Mouse (Mus musculus) liver, embryonic 16.5 days (tissue): Measurements from ENCODE around the gene Ankrd33. TPM values are rescaled to one million over a fixed set of nuclear protein-coding genes. Genes with fewer than 3 reads are reported as not detected.

Source experiments
- ATAC-seq: fragments of 200-750 bp; cut with Nextera tagmentation; 2 replicates; pipeline ENCODE4 v1.8.0; 2017; ENCODE audit warnings: low read depth, mild to moderate bottlenecking, moderate number of reproducible peaks, moderate library complexity
- H3K27ac ChIP-seq: fragments of 300-500 bp; sonication (generic); 2 replicates; pipeline ENCODE4 v1.5.1; 2014; ENCODE audit warnings: mild to moderate bottlenecking, low read length
- H3K27me3 ChIP-seq: fragments of 300-500 bp; sonication (generic); 2 replicates; pipeline ENCODE4 v1.6.1; 2014; ENCODE audit warnings: low read depth, low read length, mixed read lengths; ENCODE audit not compliant: control insufficient read depth, insufficient read depth
- H3K36me3 ChIP-seq: fragments of 300-500 bp; sonication (generic); 2 replicates; pipeline ENCODE4 v1.6.1; 2014; ENCODE audit warnings: mild to moderate bottlenecking; ENCODE audit not compliant: control insufficient read depth, insufficient read depth
- H3K4me1 ChIP-seq: fragments of 300-500 bp; sonication (generic); 2 replicates; pipeline ENCODE4 v1.6.1; 2014; ENCODE audit warnings: low read depth, low read length, mixed read lengths; ENCODE audit not compliant: control insufficient read depth
- H3K4me2 ChIP-seq: fragments of 300-500 bp; sonication (generic); 2 replicates; pipeline ENCODE4 v1.6.1; 2014; ENCODE audit warnings: low read depth, low read length, mixed read lengths
- H3K4me3 ChIP-seq: fragments of 300-500 bp; sonication (generic); 2 replicates; pipeline ENCODE4 v1.5.1; 2014; ENCODE audit warnings: low read depth, mild to moderate bottlenecking, low read length
- H3K9ac ChIP-seq: fragments of 300-500 bp; sonication (generic); 2 replicates; pipeline ENCODE4 v1.6.1; 2014; ENCODE audit warnings: low read depth, low read length
- H3K9me3 ChIP-seq: fragments of 300-500 bp; sonication (generic); replicated peaks from 2 replicates; pipeline ENCODE4 v1.6.1; 2016; ENCODE audit warnings: low read length; ENCODE audit not compliant: control insufficient read depth
- WGBS: fragments of 180-500 bp; shearing (Covaris S2); extraction: QIAGEN DNeasy Blood & Tissue Kit; methylation state at CpG from one replicate; pipeline ENCODE4 v1.1.7; 2014; ENCODE audit not compliant: insufficient replicate concordance; 5-methylcytosine and 5-hydroxymethylcytosine counted together
- polyA plus RNA-seq: library from polyadenylated mRNA; unstranded; fragments of >200 nt; fragmentation: Nextera tagmentation; extraction: Ambion mirVana; gene quantifications from 2 replicates; pipeline ENCODE4 v1.2.1, GENCODE M21; 2015

Ankrd33 gene
- polyA plus RNA-seq, 1 experiment from 2014 or later: not detected

DNA sequence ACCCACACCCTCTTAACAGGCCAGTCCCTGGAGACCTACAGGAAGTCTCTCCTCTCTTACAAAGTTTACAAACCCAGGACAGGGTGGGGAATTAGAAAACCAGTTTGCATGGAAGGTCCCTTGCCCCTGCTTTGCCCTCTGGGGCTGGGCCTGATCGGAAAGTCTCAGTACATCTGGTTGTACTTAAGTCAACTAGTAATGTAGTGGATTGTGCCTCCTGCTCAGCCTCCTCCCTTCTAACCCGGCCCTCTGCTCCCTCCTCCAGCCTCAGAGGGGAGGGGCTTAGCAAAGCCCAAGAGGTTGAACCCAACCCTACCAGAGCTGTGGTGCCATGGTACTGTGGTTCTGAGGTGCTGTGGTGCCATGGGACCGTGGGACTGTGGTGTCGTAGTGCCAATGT lies 33.3 kb upstream of the Ankrd33 start:
- Histone ChIP-seq H3K4me3 (no peak overlapping the region), H3K27ac (no peak overlapping the region), H3K36me3 (no peaks in the 10 kb centered on the region), H3K4me1 (no peaks in the 10 kb centered on the region; the same call in 1 of the 2 replicates), H3K27me3 (peaks cover 26% of the 10 kb centered on the region), H3K4me2 (no peak overlapping the region), H3K9ac (no peak overlapping the region), H3K9me3 (no peaks in the 10 kb centered on the region)
- 35% methylated on average over 4 of the region's 4 CpGs for whole genome bisulfite sequencing
- no peak for ATAC-seq

DNA sequence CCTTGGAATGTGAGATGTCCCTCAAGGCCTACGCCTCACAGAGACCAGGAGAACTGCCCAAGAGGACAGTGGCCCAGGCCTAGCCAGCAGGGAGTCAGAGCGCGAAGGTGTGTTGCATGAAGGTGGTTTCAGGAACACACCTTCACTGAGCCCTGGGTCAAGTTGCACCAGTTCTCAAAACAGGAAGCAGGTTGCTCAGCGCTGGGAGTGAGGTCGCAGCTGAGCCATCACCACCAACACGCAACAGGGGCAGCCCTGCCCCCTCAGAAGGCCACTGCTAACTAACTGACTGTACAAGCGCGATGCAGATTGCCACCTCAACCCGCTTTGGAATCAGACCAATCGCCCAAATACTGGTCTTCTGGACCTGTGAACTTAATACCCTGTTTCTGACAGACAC lies 31.1 kb upstream of the Ankrd33 start:
- no peaks in the 10 kb centered on the region; the same call in 1 of the 2 replicates for H3K4me1 ChIP-seq
- H3K9ac ChIP-seq: no peak overlapping the region
- H3K4me2 ChIP-seq: no peak overlapping the region
- no peak for ATAC-seq
- no peak overlapping the region for H3K4me3 ChIP-seq
- no peak overlapping the region for H3K27ac ChIP-seq
- 43% methylated on average over 10 of the region's 10 CpGs for WGBS
- H3K36me3 ChIP-seq: no peaks in the 10 kb centered on the region
- H3K27me3 ChIP-seq: peaks cover 3% of the 10 kb centered on the region
- H3K9me3 ChIP-seq: no peaks in the 10 kb centered on the region

DNA sequence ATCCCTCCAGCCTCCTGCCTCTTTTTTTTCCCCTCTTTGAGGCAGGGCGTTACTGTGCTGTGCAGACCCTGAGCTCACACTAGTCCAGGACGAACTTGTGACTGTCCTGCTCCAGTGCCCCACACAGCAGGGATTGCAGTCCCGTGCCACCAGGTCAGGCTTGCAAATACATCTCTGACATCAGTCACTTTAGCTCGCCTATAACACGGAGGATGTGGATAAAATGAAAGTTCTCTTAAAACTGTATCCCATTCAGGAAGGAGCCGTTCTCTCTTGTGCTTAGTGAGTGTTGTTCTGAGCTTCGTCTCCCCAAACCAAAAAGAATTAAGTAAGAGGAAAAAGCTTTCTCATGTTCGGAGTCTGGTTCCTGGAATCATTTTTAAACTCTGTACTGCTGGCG lies 29.1 kb upstream of the Ankrd33 start:
- Histone ChIP-seq H3K9me3 (no peaks in the 10 kb centered on the region), H3K4me3 (no peak overlapping the region), H3K4me2 (no peak overlapping the region), H3K27ac (no peak overlapping the region), H3K27me3 (no peaks in the 10 kb centered on the region), H3K9ac (no peak overlapping the region), H3K4me1 (no peaks in the 10 kb centered on the region; the same call in 1 of the 2 replicates), H3K36me3 (no peaks in the 10 kb centered on the region)
- 56% methylated on average over 9 of the region's 9 CpGs for WGBS
- no peak for ATAC-seq

DNA sequence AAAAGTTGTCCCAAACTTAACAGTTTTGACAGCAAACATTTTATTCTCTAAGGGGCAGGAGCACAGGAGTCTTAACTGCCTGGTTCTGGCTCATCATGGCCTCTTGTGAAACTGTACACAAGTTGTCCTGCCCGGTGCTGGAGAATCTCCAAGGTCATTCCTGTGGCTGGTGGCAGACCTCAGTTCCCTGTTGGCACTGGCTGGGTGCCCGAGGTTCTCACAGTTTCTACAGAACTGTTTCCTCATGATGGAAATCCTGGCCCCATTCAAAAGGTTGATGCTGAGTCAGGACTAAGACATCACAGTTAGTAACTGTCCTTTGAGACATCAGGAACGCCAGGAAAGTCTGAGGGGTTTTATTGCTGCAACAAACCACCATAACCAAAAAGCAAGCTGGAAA lies 28.6 kb upstream of the Ankrd33 start:
- Histone ChIP-seq H3K36me3 (no peaks in the 10 kb centered on the region), H3K27me3 (no peaks in the 10 kb centered on the region), H3K9ac (no peak overlapping the region), H3K4me3 (no peak overlapping the region), H3K9me3 (no peaks in the 10 kb centered on the region), H3K4me2 (no peak overlapping the region), H3K4me1 (no peaks in the 10 kb centered on the region), H3K27ac (no peak overlapping the region)
- ATAC-seq: no peak
- WGBS: 45% methylated on average over 3 of the region's 3 CpGs

DNA sequence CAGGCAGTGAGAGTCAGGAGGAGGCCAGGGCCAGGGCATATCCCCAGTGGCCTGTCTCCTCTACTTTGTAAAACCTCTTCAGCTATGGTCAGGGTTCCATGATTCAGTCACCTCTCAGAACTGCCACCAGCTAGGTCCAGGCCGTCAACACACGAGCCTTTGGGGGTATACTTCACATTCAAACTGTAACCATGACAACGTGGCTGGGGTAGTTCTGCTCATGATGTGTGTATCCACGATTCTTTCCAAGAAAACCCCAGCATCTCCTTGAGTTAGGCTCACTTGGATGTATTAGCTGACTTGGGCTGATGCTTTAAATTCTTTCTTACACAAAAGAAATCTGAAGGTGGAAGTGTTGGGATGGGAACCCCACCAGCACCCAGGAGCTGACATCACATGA lies 27.3 kb upstream of the Ankrd33 start:
- ATAC-seq: no peak
- H3K4me3 ChIP-seq: no peak overlapping the region
- H3K4me1 ChIP-seq: peaks cover 6% of the 10 kb centered on the region
- H3K4me2 ChIP-seq: no peak overlapping the region
- no peak overlapping the region for H3K27ac ChIP-seq
- no peaks in the 10 kb centered on the region for H3K36me3 ChIP-seq
- no peaks in the 10 kb centered on the region for H3K27me3 ChIP-seq
- H3K9ac ChIP-seq: no peak overlapping the region
- H3K9me3 ChIP-seq: no peaks in the 10 kb centered on the region
- WGBS: 54% methylated on average over 4 of the region's 4 CpGs

DNA sequence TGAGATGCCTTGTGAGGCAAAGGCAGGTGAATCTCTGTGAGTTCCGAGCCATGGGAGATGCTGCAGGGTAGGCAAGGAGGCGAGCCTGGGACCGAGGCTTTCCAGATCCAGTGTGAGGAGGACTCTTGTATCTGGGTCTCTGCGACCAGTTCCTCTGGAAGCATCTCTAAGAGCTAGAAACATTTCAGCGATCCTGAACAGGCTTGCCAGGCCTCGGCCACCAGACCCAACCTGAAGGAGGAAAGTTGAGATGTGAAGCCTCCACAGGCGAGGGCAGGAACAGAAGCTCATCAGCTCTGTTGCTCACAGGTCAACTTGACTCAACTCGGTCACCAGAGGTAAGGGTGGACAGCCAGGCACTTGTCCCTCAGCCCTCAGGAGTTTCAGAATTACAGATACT lies 24.0 kb upstream of the Ankrd33 start:
- Histone ChIP-seq H3K36me3 (no peaks in the 10 kb centered on the region), H3K27ac (no peak overlapping the region), H3K4me1 (peaks cover 6% of the 10 kb centered on the region), H3K4me2 (no peak overlapping the region), H3K4me3 (no peak overlapping the region), H3K9ac (no peak overlapping the region), H3K9me3 (no peaks in the 10 kb centered on the region), H3K27me3 (no peaks in the 10 kb centered on the region)
- no peak for ATAC-seq
- 60% methylated on average over 8 of the region's 8 CpGs for WGBS

DNA sequence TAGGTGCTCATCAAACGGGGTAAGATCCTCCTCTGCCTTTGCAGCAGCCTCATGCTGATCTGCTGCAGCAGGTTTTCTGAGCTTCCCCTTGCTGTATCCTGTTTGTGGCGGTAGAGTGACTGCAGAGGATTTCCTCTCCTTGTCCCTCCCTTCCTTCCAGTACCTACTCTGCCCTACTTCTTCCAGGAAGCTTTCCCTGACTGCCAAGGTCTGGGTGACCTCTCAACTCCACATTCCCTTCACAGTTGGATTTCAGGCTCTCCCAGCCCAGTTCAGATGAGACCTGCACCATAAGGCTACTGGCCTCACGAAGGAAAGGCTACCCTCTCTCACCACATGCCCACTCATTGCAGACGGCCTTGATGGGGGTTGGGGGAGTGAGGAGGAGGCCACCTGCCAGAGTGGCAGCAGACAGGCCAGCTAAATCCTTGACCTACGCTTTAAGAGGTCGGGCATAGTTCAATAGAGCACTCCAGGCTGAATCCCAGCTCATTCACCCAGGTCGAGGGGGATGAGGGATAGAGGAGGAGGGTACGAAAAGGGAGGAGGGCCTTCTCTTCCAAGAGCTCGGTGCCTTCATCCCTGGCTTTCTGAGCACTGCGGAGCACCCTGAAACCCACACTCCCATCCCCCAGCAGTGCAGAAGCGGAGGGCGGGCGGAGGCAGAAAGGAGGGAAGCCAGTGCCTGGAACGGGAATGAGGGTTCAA lies 23.3 kb upstream of the Ankrd33 start:
- no peaks in the 10 kb centered on the region for H3K9me3 ChIP-seq
- ATAC-seq: peak; percentile 28; the same call in 1 of the 2 replicates
- H3K9ac ChIP-seq: no peak overlapping the region
- H3K36me3 ChIP-seq: no peaks in the 10 kb centered on the region
- peaks cover 6% of the 10 kb centered on the region for H3K4me1 ChIP-seq
- H3K4me3 ChIP-seq: no peak overlapping the region
- no peak overlapping the region for H3K4me2 ChIP-seq
- 39% methylated on average over 14 of the region's 14 CpGs for WGBS
- no peak overlapping the region for H3K27ac ChIP-seq
- H3K27me3 ChIP-seq: no peaks in the 10 kb centered on the region

DNA sequence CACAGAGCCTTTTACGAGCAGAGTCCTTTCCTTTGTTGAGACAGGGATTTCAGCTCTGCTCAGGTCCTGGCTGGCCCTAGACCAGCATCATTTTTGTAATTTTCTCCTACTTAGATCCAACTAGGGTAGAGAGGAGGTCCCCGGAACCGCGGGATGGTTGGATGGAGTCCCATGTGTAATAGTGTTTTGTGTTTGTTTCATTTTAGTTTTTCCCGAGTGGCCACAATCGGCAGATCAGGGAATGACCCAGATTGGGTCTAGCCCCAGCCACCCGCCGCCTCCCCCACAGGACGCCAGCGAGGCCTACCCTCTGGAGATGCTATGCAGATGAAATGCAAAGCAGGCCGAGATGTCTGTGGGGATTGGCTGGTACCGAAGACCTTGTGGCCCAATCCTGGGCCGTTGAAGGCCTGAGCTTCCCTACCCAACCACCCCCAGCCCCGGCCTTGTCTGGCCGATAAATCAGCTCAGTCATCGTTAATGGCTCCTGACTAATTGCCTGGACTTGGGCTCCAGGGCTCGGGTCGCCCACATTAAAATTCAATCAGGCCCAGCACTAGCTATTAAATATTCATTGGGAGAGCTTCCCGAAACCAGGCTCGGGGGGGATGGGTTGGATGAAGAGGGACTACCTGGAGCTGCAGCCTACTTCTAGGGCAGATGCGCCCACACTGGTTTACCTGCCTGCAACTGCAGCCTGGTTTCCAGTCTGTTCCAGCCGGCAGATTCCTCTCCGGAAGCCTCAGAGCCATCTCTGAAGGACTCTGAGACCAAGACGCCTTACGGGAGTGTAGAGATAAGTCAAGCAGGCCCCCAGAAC lies 22.5 kb upstream of the Ankrd33 start:
- peak; percentile 37; the same call in 1 of the 2 replicates for ATAC-seq
- no peak overlapping the region for H3K27ac ChIP-seq
- peaks cover 6% of the 10 kb centered on the region for H3K4me1 ChIP-seq
- H3K9ac ChIP-seq: no peak overlapping the region
- H3K4me2 ChIP-seq: no peak overlapping the region
- no peak overlapping the region for H3K4me3 ChIP-seq
- WGBS: 39% methylated on average over 25 of the region's 25 CpGs
- no peaks in the 10 kb centered on the region for H3K9me3 ChIP-seq
- H3K36me3 ChIP-seq: no peaks in the 10 kb centered on the region
- H3K27me3 ChIP-seq: no peaks in the 10 kb centered on the region

- Histone ChIP-seq H3K4me1 (peaks cover 6% of the 10 kb centered on the region), H3K4me3 (no peak overlapping the region), H3K9ac (no peak overlapping the region), H3K4me2 (no peak overlapping the region), H3K27me3 (peaks cover 1% of the 10 kb centered on the region), H3K27ac (no peak overlapping the region), H3K36me3 (no peaks in the 10 kb centered on the region), H3K9me3 (no peaks in the 10 kb centered on the region)
- no peak for ATAC-seq
- 68% methylated on average over 6 of the region's 6 CpGs for WGBS
Observed at GRCm38 (mm10) chr15:101093988-101094387, 21.6 kb upstream of the Ankrd33 start.
